Mouse (Mus musculus): Measurements from ENCODE around the gene Olfr556. TPM values are rescaled to one million over a fixed set of nuclear protein-coding genes. Genes with fewer than 3 reads are reported as not detected.

The Olfr556 gene
- polyA plus RNA-seq, 1 experiment from 2014 or later, result not detected

DNA sequence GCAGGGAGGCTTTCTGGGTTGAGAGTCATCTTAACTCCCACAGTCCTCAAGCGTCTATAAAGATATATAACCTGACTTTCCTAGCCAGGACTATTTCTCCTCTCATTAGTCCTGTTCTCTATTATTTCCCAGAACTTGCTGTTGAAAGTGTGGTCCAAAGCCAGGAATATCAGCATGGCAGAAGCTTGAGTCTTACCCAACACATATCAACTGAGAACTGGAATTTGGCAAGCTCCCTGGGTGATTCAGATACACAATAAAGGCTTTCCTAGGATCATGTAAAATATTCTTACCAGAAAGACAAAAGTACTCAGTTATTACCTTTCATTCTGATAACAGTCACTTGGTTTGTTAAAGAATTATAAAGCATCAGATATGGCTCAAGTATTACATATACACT, 17.2 kb downstream of the Olfr556 start:
- 0 out of 2 replicates have a peak, but pooled peaks cover 4% of the 10 kb centered on the region for H3K36me3 ChIP-seq (ENCODE audit: control insufficient read depth, insufficient read depth, low read length)
- no peaks in the 10 kb centered on the region for H3K4me1 ChIP-seq (replicated peaks; ENCODE audit: control insufficient read depth, insufficient read depth, low read length)
- WGBS, result 65% methylated on average over 1 of the region's 1 CpGs
- no peak overlapping the region for H3K4me2 ChIP-seq (ENCODE audit: low read depth, low read length)
- H3K27me3 ChIP-seq (ENCODE audit: control insufficient read depth, insufficient read depth, low read depth, low read length), result no peaks in the 10 kb centered on the region
- H3K4me3 ChIP-seq (ENCODE audit: low read length), result no peak overlapping the region
- no peak for ATAC-seq (ENCODE audit: low read depth)
- H3K27ac ChIP-seq (ENCODE audit: low read length), result no peak overlapping the region
- no peaks in the 10 kb centered on the region for H3K9me3 ChIP-seq (ENCODE audit: control insufficient read depth, low read length)
- H3K9ac ChIP-seq (ENCODE audit: low read length), result no peak overlapping the region

DNA sequence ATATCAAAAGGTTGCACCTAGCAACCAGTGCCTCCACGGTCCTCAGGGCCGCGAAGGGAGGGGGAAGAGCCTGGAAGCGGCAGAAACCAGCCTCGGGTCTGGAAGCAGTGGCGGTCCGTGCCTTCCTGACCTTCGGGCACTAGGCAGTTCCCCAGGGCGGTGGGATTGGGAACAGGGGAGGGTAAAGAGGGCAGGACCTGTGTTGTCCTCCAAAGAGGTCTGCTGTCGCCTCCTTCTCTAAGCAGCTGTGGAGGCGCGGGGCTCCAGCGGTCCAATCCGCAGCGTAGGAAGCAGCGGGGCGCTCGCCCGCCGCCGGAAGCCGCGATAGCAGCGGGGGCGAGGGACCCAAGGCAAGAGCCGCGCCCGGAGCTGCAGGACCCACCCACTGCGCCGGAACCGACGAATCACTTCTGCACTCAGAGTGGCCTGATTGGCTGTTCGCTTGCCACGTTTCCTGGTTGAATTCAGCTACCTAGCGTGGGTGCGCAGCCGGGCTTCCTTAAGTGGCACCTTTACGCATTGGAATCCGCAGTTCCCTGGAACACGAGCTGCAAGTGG, 22.3 kb downstream of the Olfr556 start, which contains the start of gene Trim68:
Gene Trim68 (minus strand): TSS at position 384 of the 558 bp plus-strand sequence.
- H3K4me1 ChIP-seq (replicated peaks; ENCODE audit: control insufficient read depth, insufficient read depth, low read length), result no peaks in the 10 kb centered on the region
- H3K4me2 ChIP-seq (ENCODE audit: low read depth, low read length), result peak within 1 kb of the TSS; percentile 80
- H3K9ac ChIP-seq (ENCODE audit: low read length), result peak within 1 kb of the TSS; percentile 86
- under 1% methylated on average over 35 of the region's 40 CpGs for WGBS
- H3K27me3 ChIP-seq (ENCODE audit: control insufficient read depth, insufficient read depth, low read depth, low read length), result no peaks in the 10 kb centered on the region
- H3K36me3 ChIP-seq (ENCODE audit: control insufficient read depth, insufficient read depth, low read length), result 0 out of 2 replicates have a peak, but pooled peaks cover 4% of the 10 kb centered on the region
- peak; percentile 100 for ATAC-seq (ENCODE audit: low read depth)
- peak within 1 kb of the TSS; percentile 77 for H3K4me3 ChIP-seq (ENCODE audit: low read length)
- H3K9me3 ChIP-seq (ENCODE audit: control insufficient read depth, low read length), result no peaks in the 10 kb centered on the region
- peak within 1 kb of the TSS; percentile 89 for H3K27ac ChIP-seq (ENCODE audit: low read length)

DNA sequence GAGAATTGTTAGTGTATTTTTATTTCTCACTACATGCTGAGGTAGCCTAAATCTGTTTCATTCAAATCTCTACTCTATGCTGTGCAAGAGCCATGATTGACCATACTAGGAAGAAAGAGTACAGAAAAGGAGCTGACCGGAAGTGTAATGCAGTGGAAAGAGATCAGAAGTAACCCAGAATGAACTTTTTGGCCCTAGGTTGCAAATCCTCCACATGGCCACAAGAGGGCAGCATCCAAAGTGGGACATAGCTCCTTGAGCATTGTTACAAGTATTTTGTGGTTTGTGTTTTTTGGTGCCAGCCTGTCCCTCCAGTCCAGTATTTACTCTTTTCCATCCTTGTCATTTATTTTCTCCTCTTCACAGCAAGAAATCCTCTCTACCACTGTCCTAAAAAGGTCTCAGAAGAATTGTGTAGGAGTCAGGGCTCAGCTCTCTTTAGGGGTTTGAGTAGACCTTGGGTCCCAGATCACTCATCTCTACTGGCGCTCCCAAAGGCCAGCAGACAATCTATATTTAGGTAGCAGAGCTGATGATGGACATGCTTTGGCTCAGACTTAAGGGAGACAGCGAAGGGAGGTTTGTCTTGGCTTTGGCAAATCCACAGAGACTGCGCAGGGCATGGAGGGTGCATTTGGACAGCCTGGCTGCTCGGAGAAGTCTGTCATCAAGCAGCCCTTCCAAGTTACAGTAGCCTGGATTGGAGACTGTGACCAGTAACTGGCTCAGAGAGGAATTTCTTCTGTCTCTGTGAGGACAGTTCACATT, 30.8 kb downstream of the Olfr556 start, which contains the start of gene Olfr557:
Gene Olfr557 (plus strand): TSS at position 553 of the 768 bp plus-strand sequence.
- Histone ChIP-seq H3K9me3 (ENCODE audit: control insufficient read depth, low read length) (no peaks in the 10 kb centered on the region), H3K4me2 (ENCODE audit: low read depth, low read length) (no peak within 1 kb of the TSS), H3K9ac (ENCODE audit: low read length) (no peak within 1 kb of the TSS), H3K36me3 (ENCODE audit: control insufficient read depth, insufficient read depth, low read length) (no peaks in the 10 kb centered on the region), H3K27me3 (ENCODE audit: control insufficient read depth, insufficient read depth, low read depth, low read length) (0 out of 2 replicates have a peak, but pooled peaks cover 2% of the 10 kb centered on the region), H3K4me1 (replicated peaks; ENCODE audit: control insufficient read depth, insufficient read depth, low read length) (no peaks in the 10 kb centered on the region), H3K27ac (ENCODE audit: low read length) (no peak within 1 kb of the TSS), H3K4me3 (ENCODE audit: low read length) (no peak within 1 kb of the TSS)
- 76% methylated on average over 5 of the region's 5 CpGs for WGBS
- ATAC-seq (ENCODE audit: low read depth), result no peak

DNA sequence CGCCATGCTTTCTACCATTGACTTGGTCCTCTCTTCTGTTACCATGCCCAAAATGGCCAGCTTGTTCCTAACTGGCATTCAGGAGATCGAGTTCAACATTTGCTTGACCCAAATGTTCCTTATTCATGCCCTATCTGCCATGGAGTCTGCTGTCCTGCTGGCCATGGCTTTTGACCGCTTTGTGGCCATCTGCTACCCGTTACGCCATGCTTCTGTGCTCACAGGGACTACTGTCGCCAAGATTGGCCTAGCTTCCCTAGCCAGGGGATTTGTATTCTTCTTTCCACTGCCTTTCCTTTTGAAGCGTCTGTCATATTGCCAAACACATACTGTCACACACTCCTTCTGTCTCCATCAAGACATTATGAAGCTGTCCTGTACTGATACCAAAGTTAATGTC, 33.8 kb downstream of the Olfr556 start:
- H3K4me1 ChIP-seq (replicated peaks; ENCODE audit: control insufficient read depth, insufficient read depth, low read length), result no peaks in the 10 kb centered on the region
- no peaks in the 10 kb centered on the region for H3K36me3 ChIP-seq (ENCODE audit: control insufficient read depth, insufficient read depth, low read length)
- no peak overlapping the region for H3K4me2 ChIP-seq (ENCODE audit: low read depth, low read length)
- H3K27me3 ChIP-seq (ENCODE audit: control insufficient read depth, insufficient read depth, low read depth, low read length), result 0 out of 2 replicates have a peak, but pooled peaks cover 2% of the 10 kb centered on the region
- no peak overlapping the region for H3K4me3 ChIP-seq (ENCODE audit: low read length)
- 85% methylated on average over 7 of the region's 7 CpGs for WGBS
- no peak for ATAC-seq (ENCODE audit: low read depth)
- no peak overlapping the region for H3K9ac ChIP-seq (ENCODE audit: low read length)
- H3K27ac ChIP-seq (ENCODE audit: low read length), result no peak overlapping the region
- no peaks in the 10 kb centered on the region for H3K9me3 ChIP-seq (ENCODE audit: control insufficient read depth, low read length)

DNA sequence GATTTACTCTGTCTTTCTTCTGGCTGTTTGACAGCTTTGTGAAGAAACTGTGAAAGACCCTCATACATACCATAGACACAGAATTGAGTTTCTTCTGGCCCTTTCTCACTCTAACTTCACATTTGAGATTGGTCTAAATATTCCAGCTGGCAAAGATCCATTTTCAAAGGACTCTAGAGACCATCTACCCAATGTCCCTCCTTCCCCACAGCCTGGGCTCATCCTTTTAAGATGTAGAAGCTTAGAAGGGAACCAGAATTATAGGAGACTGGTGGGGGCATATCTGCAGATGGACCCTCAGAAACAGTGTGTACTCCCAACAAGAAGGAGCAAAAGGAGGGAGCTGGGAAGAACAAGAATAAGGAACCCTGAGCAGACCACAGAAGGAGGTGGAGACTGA, 37.2 kb downstream of the Olfr556 start, which contains the start of gene Olfr558:
Gene Olfr558 (plus strand): TSS at position 301 of the 400 bp plus-strand sequence.
- no peak for ATAC-seq (ENCODE audit: low read depth)
- Histone ChIP-seq H3K9ac (ENCODE audit: low read length) (no peak within 1 kb of the TSS), H3K36me3 (ENCODE audit: control insufficient read depth, insufficient read depth, low read length) (no peaks in the 10 kb centered on the region), H3K4me3 (ENCODE audit: low read length) (no peak within 1 kb of the TSS), H3K4me2 (ENCODE audit: low read depth, low read length) (no peak within 1 kb of the TSS), H3K27ac (ENCODE audit: low read length) (no peak within 1 kb of the TSS), H3K9me3 (ENCODE audit: control insufficient read depth, low read length) (no peaks in the 10 kb centered on the region), H3K4me1 (replicated peaks; ENCODE audit: control insufficient read depth, insufficient read depth, low read length) (no peaks in the 10 kb centered on the region), H3K27me3 (ENCODE audit: control insufficient read depth, insufficient read depth, low read depth, low read length) (no peaks in the 10 kb centered on the region)

DNA sequence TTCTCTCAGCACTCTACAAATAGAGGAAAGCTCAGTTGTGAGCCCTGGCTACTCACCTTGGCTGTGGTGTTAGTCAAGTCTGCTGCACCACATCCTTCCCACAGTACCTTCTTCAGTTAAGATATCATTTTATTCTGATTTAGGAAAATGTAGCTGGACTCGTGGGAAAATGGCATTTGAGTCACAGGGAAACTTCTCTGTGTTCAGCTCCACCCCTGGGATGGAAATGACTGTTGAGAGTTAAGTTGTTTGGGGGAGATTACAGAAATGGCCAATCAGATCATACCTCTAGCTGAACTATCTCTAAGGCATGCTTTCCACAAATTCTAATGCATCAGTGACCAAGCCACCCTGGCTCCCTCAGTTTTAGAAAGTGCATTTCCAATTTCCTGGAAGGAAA, 54.3 kb downstream of the Olfr556 start, which contains the start of gene Olfr33:
Gene Olfr33 (minus strand): TSS at position 101 of the 400 bp plus-strand sequence.
- WGBS, result 29% methylated on average over 1 of the region's 1 CpGs
- Histone ChIP-seq H3K27me3 (ENCODE audit: control insufficient read depth, insufficient read depth, low read depth, low read length) (no peaks in the 10 kb centered on the region), H3K4me1 (replicated peaks; ENCODE audit: control insufficient read depth, insufficient read depth, low read length) (no peaks in the 10 kb centered on the region), H3K27ac (ENCODE audit: low read length) (no peak within 1 kb of the TSS), H3K4me3 (ENCODE audit: low read length) (no peak within 1 kb of the TSS), H3K4me2 (ENCODE audit: low read depth, low read length) (no peak within 1 kb of the TSS), H3K9ac (ENCODE audit: low read length) (no peak within 1 kb of the TSS), H3K9me3 (ENCODE audit: control insufficient read depth, low read length) (no peaks in the 10 kb centered on the region), H3K36me3 (ENCODE audit: control insufficient read depth, insufficient read depth, low read length) (no peaks in the 10 kb centered on the region)
- ATAC-seq (ENCODE audit: low read depth), result no peak

Other genes with a start within 250 kb of the Olfr556 start
- 160 and 162 TPM in 2 replicates for gene Rrm1, start 223.2 kb upstream of the Olfr556 start, polyA plus RNA-seq (2015; fragmentation: Nextera tagmentation; extraction: Ambion mirVana)
- gene Olfr543, start 183.2 kb upstream of the Olfr556 start, polyA plus RNA-seq (2015; fragmentation: Nextera tagmentation; extraction: Ambion mirVana), result 0.18 TPM in 1 of 2 replicates, not detected in the other
- gene Olfr544, start 176.6 kb upstream of the Olfr556 start, polyA plus RNA-seq (2015; fragmentation: Nextera tagmentation; extraction: Ambion mirVana), result 0.06 and 0.08 TPM in 2 replicates
- not detected in 2 replicates for gene Olfr545, start 165.3 kb upstream of the Olfr556 start, polyA plus RNA-seq (2015; fragmentation: Nextera tagmentation; extraction: Ambion mirVana)
- gene Olfr547, start 130.2 kb upstream of the Olfr556 start, polyA plus RNA-seq (2015; fragmentation: Nextera tagmentation; extraction: Ambion mirVana), result not detected in 2 replicates
- not detected in 2 replicates for gene Olfr548-ps1, start 124.0 kb upstream of the Olfr556 start, polyA plus RNA-seq (2015; fragmentation: Nextera tagmentation; extraction: Ambion mirVana)
- not detected in 2 replicates for gene Olfr549, start 115.0 kb upstream of the Olfr556 start, polyA plus RNA-seq (2015; fragmentation: Nextera tagmentation; extraction: Ambion mirVana)
- gene Trim21, start 99.4 kb upstream of the Olfr556 start, polyA plus RNA-seq (2015; fragmentation: Nextera tagmentation; extraction: Ambion mirVana), result 1.1 TPM in 2 replicates
- not detected in 2 replicates for gene Olfr550, start 93.5 kb upstream of the Olfr556 start, polyA plus RNA-seq (2015; fragmentation: Nextera tagmentation; extraction: Ambion mirVana)
- gene Olfr551, start 73.0 kb upstream of the Olfr556 start, polyA plus RNA-seq (2015; fragmentation: Nextera tagmentation; extraction: Ambion mirVana), result not detected in 2 replicates
- gene Olfr552, start 67.1 kb upstream of the Olfr556 start, polyA plus RNA-seq (2015; fragmentation: Nextera tagmentation; extraction: Ambion mirVana), result not detected in 2 replicates
- gene Olfr553, start 46.7 kb upstream of the Olfr556 start, polyA plus RNA-seq (2015; fragmentation: Nextera tagmentation; extraction: Ambion mirVana), result not detected in 2 replicates
- not detected in 2 replicates for gene Olfr554, start 26.5 kb upstream of the Olfr556 start, polyA plus RNA-seq (2015; fragmentation: Nextera tagmentation; extraction: Ambion mirVana)
- gene Olfr555, start 6.1 kb upstream of the Olfr556 start, polyA plus RNA-seq (2015; fragmentation: Nextera tagmentation; extraction: Ambion mirVana), result not detected in 2 replicates
- 15.6 and 17.3 TPM in 2 replicates for gene Trim68, start 22.4 kb downstream of the Olfr556 start, polyA plus RNA-seq (2015; fragmentation: Nextera tagmentation; extraction: Ambion mirVana)
- gene Olfr557, start 31.0 kb downstream of the Olfr556 start, polyA plus RNA-seq (2015; fragmentation: Nextera tagmentation; extraction: Ambion mirVana), result not detected in 2 replicates
- gene Olfr558, start 37.3 kb downstream of the Olfr556 start, polyA plus RNA-seq (2015; fragmentation: Nextera tagmentation; extraction: Ambion mirVana), result 0.47 and 0.48 TPM in 2 replicates
- gene Olfr33, start 54.2 kb downstream of the Olfr556 start, polyA plus RNA-seq (2015; fragmentation: Nextera tagmentation; extraction: Ambion mirVana), result not detected in 2 replicates
- gene Olfr559, start 62.6 kb downstream of the Olfr556 start, polyA plus RNA-seq (2015; fragmentation: Nextera tagmentation; extraction: Ambion mirVana), result not detected in 2 replicates
- gene Olfr560, start 94.5 kb downstream of the Olfr556 start, polyA plus RNA-seq (2015; fragmentation: Nextera tagmentation; extraction: Ambion mirVana), result not detected in 2 replicates
- 0.23 and 0.25 TPM in 2 replicates for gene Olfr78, start 94.6 kb downstream of the Olfr556 start, polyA plus RNA-seq (2015; fragmentation: Nextera tagmentation; extraction: Ambion mirVana)
- gene Olfr561, start 106.3 kb downstream of the Olfr556 start, polyA plus RNA-seq (2015; fragmentation: Nextera tagmentation; extraction: Ambion mirVana), result not detected in 2 replicates
- gene Olfr564, start 138.6 kb downstream of the Olfr556 start, polyA plus RNA-seq (2015; fragmentation: Nextera tagmentation; extraction: Ambion mirVana), result not detected in 2 replicates
- not detected in 2 replicates for gene Olfr566, start 193.9 kb downstream of the Olfr556 start, polyA plus RNA-seq (2015; fragmentation: Nextera tagmentation; extraction: Ambion mirVana)
- gene Olfr568, start 212.2 kb downstream of the Olfr556 start, polyA plus RNA-seq (2015; fragmentation: Nextera tagmentation; extraction: Ambion mirVana), result not detected in 2 replicates
- gene Olfr569, start 226.0 kb downstream of the Olfr556 start, polyA plus RNA-seq (2015; fragmentation: Nextera tagmentation; extraction: Ambion mirVana), result not detected in 2 replicates
- not detected in 2 replicates for gene Olfr570, start 229.7 kb downstream of the Olfr556 start, polyA plus RNA-seq (2015; fragmentation: Nextera tagmentation; extraction: Ambion mirVana)